Mouse (Mus musculus) stomach, postnatal 0 days (tissue): Measurements from ENCODE around the gene Slc17a3. TPM values are rescaled to one million over a fixed set of nuclear protein-coding genes. Genes with fewer than 3 reads are reported as not detected.

Source experiments
- ATAC-seq: fragments of 200-750 bp; cut with Nextera tagmentation; 2 replicates; pipeline ENCODE4 v1.8.0; 2017; ENCODE audit not compliant: low FRiP score, low TSS enrichment
- DNase-seq: peaks from one replicate; pipeline ENCODE4 v3.0.0-alpha.2; 2016; ENCODE audit warnings: low spot score
- H3K27ac ChIP-seq: fragments of 300-500 bp; sonication (generic); replicated peaks from 2 replicates; pipeline ENCODE4 v1.5.1; 2014; ENCODE audit warnings: mild to moderate bottlenecking, control low read depth
- H3K27me3 ChIP-seq: fragments of 300-500 bp; sonication (generic); 2 replicates; pipeline ENCODE4 v1.6.1; 2014; ENCODE audit warnings: low read length; ENCODE audit not compliant: control insufficient read depth, insufficient read depth
- H3K36me3 ChIP-seq: fragments of 300-500 bp; sonication (generic); 2 replicates; pipeline ENCODE4 v1.6.1; 2014; ENCODE audit warnings: low read length, mixed read lengths; ENCODE audit not compliant: control insufficient read depth, insufficient read depth
- H3K4me1 ChIP-seq: fragments of 300-500 bp; sonication (generic); replicated peaks from 2 replicates; pipeline ENCODE4 v1.6.1; 2014; ENCODE audit warnings: antibody characterized with exemption; ENCODE audit not compliant: control insufficient read depth, insufficient read depth
- H3K4me2 ChIP-seq: fragments of 300-500 bp; sonication (generic); replicated peaks from 2 replicates; pipeline ENCODE4 v1.6.1; 2014; ENCODE audit warnings: low read depth, mild to moderate bottlenecking, control low read depth, moderate library complexity
- H3K4me3 ChIP-seq: fragments of 300-500 bp; sonication (generic); 2 replicates; pipeline ENCODE4 v1.5.1; 2014; ENCODE audit warnings: low read depth, low read length, control low read depth
- H3K9ac ChIP-seq: fragments of 300-500 bp; sonication (generic); 2 replicates; pipeline ENCODE4 v1.6.1; 2014; ENCODE audit warnings: mild to moderate bottlenecking, low read length, control low read depth, mixed read lengths
- H3K9me3 ChIP-seq: fragments of 300-500 bp; sonication (generic); 2 replicates; pipeline ENCODE4 v1.6.1; 2016; ENCODE audit warnings: low read length; ENCODE audit not compliant: control insufficient read depth
- CTCF ChIP-seq: IDR thresholded peaks from 2 replicates; pipeline ENCODE4 v1.5.1; 2016; ENCODE audit warnings: antibody characterized with exemption, low read depth, mild to moderate bottlenecking, moderate library complexity
- EP300 ChIP-seq: optimal IDR thresholded peaks from 2 replicates; pipeline ENCODE3; 2016; ENCODE audit warnings: antibody characterized with exemption
- WGBS: fragments of 180-500 bp; shearing (Covaris S2); extraction: QIAGEN DNeasy Blood & Tissue Kit; methylation state at CpG from one replicate; pipeline ENCODE4 v1.1.7; 2014; 5-methylcytosine and 5-hydroxymethylcytosine counted together
- polyA plus RNA-seq: library from polyadenylated mRNA; unstranded; fragments of >200 nt; fragmentation: Nextera tagmentation; extraction: Ambion mirVana; gene quantifications from 2 replicates; pipeline ENCODE4 v1.2.1, GENCODE M21; 2015

Gene Slc17a3
- polyA plus RNA-seq, 1 experiment from 2014 or later, result not detected

GRCm38 (mm10) chr13:23898242-23898641 is 59.0 kb downstream of the Slc17a3 start:
- no peak overlapping the region for H3K4me3 ChIP-seq
- 43% methylated on average over 6 of the region's 6 CpGs for WGBS
- DNase-seq (no peak), ATAC-seq (no peak)
- no peak overlapping the region for H3K9ac ChIP-seq
- H3K36me3 ChIP-seq, result no peaks in the 10 kb centered on the region
- H3K4me1 ChIP-seq, result no peaks in the 10 kb centered on the region
- H3K4me2 ChIP-seq, result no peak overlapping the region
- TF ChIP-seq CTCF (no peak), EP300 (no peak)
- no peaks in the 10 kb centered on the region for H3K27me3 ChIP-seq
- H3K9me3 ChIP-seq, result no peaks in the 10 kb centered on the region
- no peak overlapping the region for H3K27ac ChIP-seq

GRCm38 (mm10) chr13:23906906-23907305 is 67.7 kb downstream of the Slc17a3 start:
- TF ChIP-seq EP300 (no peak), CTCF (no peak)
- WGBS, result 89% methylated on average over 5 of the region's 5 CpGs
- no peaks in the 10 kb centered on the region for H3K36me3 ChIP-seq

GRCm38 (mm10) chr13:23910121-23910520 is 70.9 kb downstream of the Slc17a3 start:
- H3K9ac ChIP-seq, result no peak overlapping the region
- no peak for TF ChIP-seq EP300
- TF ChIP-seq CTCF, result no peak
- no peak overlapping the region for H3K4me2 ChIP-seq
- 71% methylated on average over 5 of the region's 5 CpGs for WGBS
- no peak for ATAC-seq
- no peak overlapping the region for H3K4me3 ChIP-seq
- no peaks in the 10 kb centered on the region for H3K27me3 ChIP-seq
- no peaks in the 10 kb centered on the region for H3K36me3 ChIP-seq
- no peak overlapping the region for H3K27ac ChIP-seq
- H3K9me3 ChIP-seq, result no peaks in the 10 kb centered on the region
- H3K4me1 ChIP-seq, result no peaks in the 10 kb centered on the region
- DNase-seq, result no peak

More at GRCm38 (mm10) chr13:23906906-23907305, 67.7 kb downstream of the Slc17a3 start:
- ATAC-seq (no peak), DNase-seq (no peak)
- no peak overlapping the region for H3K27ac ChIP-seq
- no peaks in the 10 kb centered on the region for H3K27me3 ChIP-seq
- no peak overlapping the region for H3K4me3 ChIP-seq
- no peak overlapping the region for H3K4me2 ChIP-seq
- no peaks in the 10 kb centered on the region for H3K9me3 ChIP-seq
- no peaks in the 10 kb centered on the region for H3K4me1 ChIP-seq
- H3K9ac ChIP-seq, result no peak overlapping the region

Other genes starting within 250 kb of the Slc17a3 start
- 0.64 and 0.73 TPM in 2 replicates for gene Hist1h2be, start 218.3 kb upstream of the Slc17a3 start, polyA plus RNA-seq
- gene Hist1h1e, start 216.9 kb upstream of the Slc17a3 start, polyA plus RNA-seq, result 5.9 and 9.1 TPM in 2 replicates
- 0.57 and 0.74 TPM in 2 replicates for gene Hist1h2ac, start 155.5 kb upstream of the Slc17a3 start, polyA plus RNA-seq
- 105 and 115 TPM in 2 replicates for gene Hist1h2bc, start 155.2 kb upstream of the Slc17a3 start, polyA plus RNA-seq
- not detected in 2 replicates for gene Hist1h1t, start 143.6 kb upstream of the Slc17a3 start, polyA plus RNA-seq
- 2.1 and 3.2 TPM in 2 replicates for gene Hist1h4c, start 141.0 kb upstream of the Slc17a3 start, polyA plus RNA-seq
- gene Hfe, start 128.6 kb upstream of the Slc17a3 start, polyA plus RNA-seq, result 11.2 and 12.9 TPM in 2 replicates
- gene Hist1h1c, start 100.6 kb upstream of the Slc17a3 start, polyA plus RNA-seq, result 96.1 and 104 TPM in 2 replicates
- gene Hist1h3c, start 93.8 kb upstream of the Slc17a3 start, polyA plus RNA-seq, result 1.2 and 1.8 TPM in 2 replicates
- 0.40 and 0.91 TPM in 2 replicates for gene Hist1h2bb, start 92.7 kb upstream of the Slc17a3 start, polyA plus RNA-seq
- gene Hist1h2ab, start 88.3 kb upstream of the Slc17a3 start, polyA plus RNA-seq, result 7.3 and 15.7 TPM in 2 replicates
- 3.9 and 6.7 TPM in 2 replicates for gene Hist1h3b, start 87.2 kb upstream of the Slc17a3 start, polyA plus RNA-seq
- gene Hist1h4b, start 82.4 kb upstream of the Slc17a3 start, polyA plus RNA-seq, result 0.46 and 2.0 TPM in 2 replicates
- 0.34 and 0.80 TPM in 2 replicates for gene Hist1h4a, start 78.2 kb upstream of the Slc17a3 start, polyA plus RNA-seq
- gene Hist1h3a, start 77.0 kb upstream of the Slc17a3 start, polyA plus RNA-seq, result 1.9 and 3.7 TPM in 2 replicates
- gene Hist1h1a, start 75.8 kb upstream of the Slc17a3 start, polyA plus RNA-seq, result 0.64 and 1.4 TPM in 2 replicates
- gene Trim38, start 69.5 kb upstream of the Slc17a3 start, polyA plus RNA-seq, result 0.18 and 0.29 TPM in 2 replicates
- gene Slc17a2, start 32.4 kb upstream of the Slc17a3 start, polyA plus RNA-seq, result 0.59 and 0.61 TPM in 2 replicates
- not detected in 2 replicates for gene Slc17a1, start 28.3 kb downstream of the Slc17a3 start, polyA plus RNA-seq
- 0.07 and 0.21 TPM in 2 replicates for gene Slc17a4, start 75.6 kb downstream of the Slc17a3 start, polyA plus RNA-seq
- not detected in 2 replicates for gene Hist1h2ba, start 94.7 kb downstream of the Slc17a3 start, polyA plus RNA-seq
- not detected in 2 replicates for gene Hist1h2aa, start 95.0 kb downstream of the Slc17a3 start, polyA plus RNA-seq
- 10.9 and 11.3 TPM in 2 replicates for gene Scgn, start 151.8 kb downstream of the Slc17a3 start, polyA plus RNA-seq